Mouse (Mus musculus): ENCODE measurements at regions not wholly inside any gene's neighbourhood (a gene's known extent, or its start where the extent isn't known, plus 50 kb on each side); places are given as distances from the start of the nearest gene placed in this dataset.

DNA sequence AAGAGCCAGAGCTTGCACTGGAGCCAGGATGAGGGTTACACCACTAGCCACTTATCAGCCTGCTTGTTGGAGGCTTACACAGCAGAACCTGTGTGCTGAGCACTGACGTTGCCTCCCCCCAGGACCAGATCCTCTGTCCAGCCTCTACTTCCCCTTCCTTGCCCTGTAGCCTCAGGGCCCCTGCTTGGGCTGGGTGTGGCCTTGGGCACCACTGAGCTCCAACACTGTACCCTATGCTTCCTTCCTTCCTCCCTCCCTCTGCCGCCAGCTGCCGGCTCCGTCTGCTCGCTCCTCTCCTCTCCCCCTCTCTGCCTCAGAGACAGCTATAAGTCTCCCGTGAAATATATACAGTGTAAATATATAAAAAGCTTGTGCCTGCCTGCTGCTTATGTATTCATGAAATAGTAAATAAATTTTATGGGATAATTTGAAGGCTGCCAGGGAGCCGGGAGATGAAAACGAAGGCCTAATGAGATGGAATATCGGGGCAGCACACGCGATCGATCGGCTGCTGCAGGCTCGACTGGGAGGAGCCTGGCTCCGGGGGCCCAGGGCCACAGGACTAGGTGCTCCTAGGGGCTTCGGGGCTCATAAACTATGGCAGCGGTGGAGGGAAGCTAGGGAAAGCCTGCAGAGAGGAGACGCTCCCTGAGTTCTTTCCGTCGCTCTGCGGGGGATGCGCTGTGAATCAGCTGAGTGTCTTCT lies 135.6 kb downstream of the Rbm19 start:
- Histone ChIP-seq H3K4me3 (0 out of 2 replicates have a peak overlapping the region, but pooled peaks have one; percentile 7), H3K4me1 (replicated peaks) (peaks cover 20% of the 10 kb centered on the region), H3K4me2 (peak overlapping the region; percentile 39), H3K27me3 (peaks cover 36% of the 10 kb centered on the region), H3K9ac (peak overlapping the region; percentile 41; the same call in 1 of the 2 replicates), H3K9me3 (no peaks in the 10 kb centered on the region), H3K27ac (replicated peaks) (peak overlapping the region; percentile 88), H3K36me3 (no peaks in the 10 kb centered on the region)
- ATAC-seq (ENCODE audit: low read depth) = peak; percentile 88
- 7% methylated on average over 22 of the region's 22 CpGs for WGBS

DNA sequence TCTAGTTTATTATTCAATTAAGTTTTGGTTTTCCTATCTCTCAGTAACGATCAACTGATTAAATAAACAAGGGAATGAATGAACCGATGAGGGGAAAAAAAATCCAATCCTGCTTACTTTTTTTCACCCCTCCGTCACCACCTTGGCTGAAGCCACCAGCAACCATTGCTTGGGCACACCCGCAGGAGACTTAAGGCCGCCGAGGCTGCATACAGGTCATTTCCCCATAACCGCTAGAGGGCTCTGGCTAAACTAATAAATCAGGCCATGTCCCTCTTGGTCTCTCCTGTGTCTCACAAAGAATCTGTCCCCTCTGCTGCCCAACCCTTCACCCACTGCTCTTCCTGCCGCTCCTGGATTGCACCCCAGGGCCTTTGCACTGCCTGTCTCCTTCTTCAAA lies 136.3 kb downstream of the Rbm19 start:
- no peak for ATAC-seq (ENCODE audit: low read depth)
- H3K4me2 ChIP-seq = no peak overlapping the region
- H3K9me3 ChIP-seq = no peaks in the 10 kb centered on the region
- H3K36me3 ChIP-seq = no peaks in the 10 kb centered on the region
- H3K27me3 ChIP-seq = peaks cover 36% of the 10 kb centered on the region
- WGBS = 9% methylated on average over 8 of the region's 8 CpGs
- H3K9ac ChIP-seq = no peak overlapping the region
- H3K4me1 ChIP-seq (replicated peaks) = peaks cover 20% of the 10 kb centered on the region
- peak overlapping the region; percentile 88 for H3K27ac ChIP-seq (replicated peaks)
- no peak overlapping the region for H3K4me3 ChIP-seq

DNA sequence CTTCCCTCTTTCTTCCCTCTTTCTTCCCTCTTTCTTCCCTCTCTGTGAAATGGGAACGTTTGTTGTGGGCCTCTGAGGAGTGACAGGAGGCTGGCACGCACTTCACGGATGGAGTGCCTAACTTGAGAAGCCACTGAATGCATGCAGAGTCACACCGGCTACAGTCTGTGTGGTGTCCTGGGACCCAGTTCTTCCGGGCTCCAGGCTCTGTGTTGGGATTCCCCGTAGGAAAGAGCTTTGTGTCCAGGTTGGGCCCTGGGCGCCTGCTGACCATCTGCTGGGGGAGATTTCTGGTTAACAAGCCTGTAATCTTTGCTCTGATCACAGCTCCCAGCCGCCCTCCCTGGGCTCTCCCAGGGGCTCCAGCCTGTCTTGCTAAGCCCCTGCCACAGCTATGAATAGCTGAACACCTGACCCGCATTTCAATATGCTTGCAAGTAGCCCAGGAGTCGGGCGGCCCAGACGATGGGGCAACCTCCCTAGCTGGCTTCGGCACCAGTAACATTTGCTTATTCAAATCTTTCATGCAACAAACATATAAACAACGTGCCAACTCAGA lies 146.5 kb downstream of the Rbm19 start:
- H3K4me2 ChIP-seq = no peak overlapping the region
- no peaks in the 10 kb centered on the region for H3K9me3 ChIP-seq
- H3K9ac ChIP-seq = no peak overlapping the region
- WGBS = 34% methylated on average over 14 of the region's 14 CpGs
- peaks cover 21% of the 10 kb centered on the region for H3K4me1 ChIP-seq (replicated peaks)
- H3K27me3 ChIP-seq = peaks cover 24% of the 10 kb centered on the region
- peak overlapping the region; percentile 43; the same call in 1 of the 2 replicates for H3K27ac ChIP-seq (replicated peaks)
- H3K4me3 ChIP-seq = no peak overlapping the region
- no peaks in the 10 kb centered on the region for H3K36me3 ChIP-seq
- ATAC-seq (ENCODE audit: low read depth) = peak; percentile 24; the same call in 1 of the 2 replicates

DNA sequence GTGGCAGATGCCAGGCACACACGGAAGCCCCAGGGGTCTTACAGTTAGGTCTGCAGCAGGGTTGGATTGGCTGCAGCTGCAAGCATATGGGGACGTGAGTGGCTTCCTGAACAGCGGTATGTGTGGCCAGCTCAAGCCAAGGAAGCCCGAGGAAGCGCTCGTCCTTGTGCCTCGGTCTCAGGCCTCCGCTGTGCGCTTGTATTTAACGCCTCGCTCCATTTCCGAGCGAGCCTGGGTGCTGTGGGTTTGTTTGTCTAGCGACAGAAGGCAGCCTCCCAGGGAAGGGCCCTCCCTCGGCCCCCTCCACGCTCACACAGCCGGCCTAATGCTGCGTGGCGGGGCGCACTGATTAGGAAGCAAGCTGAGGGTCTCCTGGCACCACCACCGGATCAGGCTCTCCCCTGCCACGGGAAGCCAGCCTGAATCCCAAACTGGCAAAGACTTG lies 153.2 kb downstream of the Rbm19 start:
- Histone ChIP-seq H3K4me3 (no peak overlapping the region), H3K36me3 (no peaks in the 10 kb centered on the region), H3K9me3 (0 out of 2 replicates have a peak, but pooled peaks cover 3% of the 10 kb centered on the region), H3K9ac (peak overlapping the region; percentile 49), H3K27me3 (peaks cover 7% of the 10 kb centered on the region; the same call in 1 of the 2 replicates), H3K27ac (replicated peaks) (peak overlapping the region; percentile 91), H3K4me1 (replicated peaks) (peaks cover 36% of the 10 kb centered on the region), H3K4me2 (peak overlapping the region; percentile 35)
- ATAC-seq (ENCODE audit: low read depth) = peak; percentile 68
- WGBS = 5% methylated on average over 22 of the region's 22 CpGs

DNA sequence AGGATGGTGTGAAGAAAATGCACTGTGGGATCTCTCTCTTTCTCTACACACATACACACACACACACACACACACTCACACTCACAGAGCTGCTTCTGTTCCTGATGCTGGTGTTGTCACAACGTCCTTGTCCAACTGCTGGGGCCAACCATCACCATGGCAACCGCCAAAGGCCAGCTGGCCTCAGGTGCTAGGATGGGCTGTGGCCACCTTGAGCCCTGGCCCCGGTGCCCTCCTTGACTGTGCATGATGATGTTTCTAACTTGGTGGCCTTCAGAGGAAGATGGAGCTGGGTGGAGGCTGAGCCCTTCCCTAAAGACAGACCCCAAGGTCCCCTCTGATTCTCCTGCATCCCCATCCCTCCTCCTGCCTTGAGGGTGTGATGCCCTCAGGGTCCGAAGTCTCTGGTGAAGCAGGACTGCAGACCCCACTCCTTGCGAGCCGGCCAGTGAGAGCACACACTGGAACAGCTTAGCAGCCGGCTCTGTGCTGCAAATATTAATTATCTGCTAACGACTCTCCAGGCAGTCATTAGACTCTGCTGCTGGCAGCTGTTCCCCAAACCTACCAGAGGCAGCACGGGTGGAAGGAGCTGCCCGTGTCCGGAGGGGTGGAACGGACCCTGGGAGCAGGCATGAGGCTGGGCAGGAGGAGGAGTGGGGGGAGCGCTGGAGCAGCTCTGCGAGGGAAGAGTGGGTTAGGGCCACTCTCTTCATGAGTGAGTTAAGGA lies 154.8 kb downstream of the Rbm19 start:
- Histone ChIP-seq H3K9ac (peak overlapping the region; percentile 43; the same call in 1 of the 2 replicates), H3K36me3 (no peaks in the 10 kb centered on the region), H3K27me3 (0 out of 2 replicates have a peak, but pooled peaks cover 4% of the 10 kb centered on the region), H3K9me3 (0 out of 2 replicates have a peak, but pooled peaks cover 3% of the 10 kb centered on the region), H3K4me1 (replicated peaks) (peaks cover 40% of the 10 kb centered on the region), H3K4me3 (no peak overlapping the region), H3K27ac (replicated peaks) (peak overlapping the region; percentile 91), H3K4me2 (peak overlapping the region; percentile 16; the same call in 1 of the 2 replicates)
- 31% methylated on average over 14 of the region's 14 CpGs for WGBS
- ATAC-seq (ENCODE audit: low read depth) = peak; percentile 82

DNA sequence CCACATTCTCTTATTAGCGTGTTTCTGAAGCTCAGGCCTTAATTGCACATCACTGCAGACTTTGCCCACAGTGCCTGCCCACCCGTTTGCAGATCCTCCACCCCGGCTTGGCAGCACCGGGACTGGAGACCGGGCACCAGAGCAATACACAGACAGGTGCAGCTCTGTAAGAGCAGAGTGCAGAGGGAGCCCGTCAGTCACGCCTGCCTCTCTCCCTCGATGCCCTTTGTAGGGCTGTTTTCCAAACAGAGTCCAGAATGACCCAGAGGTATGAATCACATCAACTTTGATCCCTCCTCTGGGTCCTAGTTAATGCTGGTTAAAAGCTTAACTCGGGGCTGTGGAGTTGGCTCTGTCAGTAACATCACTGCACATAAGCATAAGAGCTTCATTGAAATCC lies 155.3 kb upstream of the Lhx5 start:
- no peaks in the 10 kb centered on the region for H3K36me3 ChIP-seq
- peak overlapping the region; percentile 75 for H3K27ac ChIP-seq (replicated peaks)
- peaks cover 36% of the 10 kb centered on the region for H3K4me1 ChIP-seq (replicated peaks)
- no peak overlapping the region for H3K9ac ChIP-seq
- no peak overlapping the region for H3K4me3 ChIP-seq
- H3K9me3 ChIP-seq = 0 out of 2 replicates have a peak, but pooled peaks cover 3% of the 10 kb centered on the region
- WGBS = 46% methylated on average over 9 of the region's 9 CpGs
- H3K27me3 ChIP-seq = peaks cover 27% of the 10 kb centered on the region
- no peak overlapping the region for H3K4me2 ChIP-seq
- ATAC-seq (ENCODE audit: low read depth) = no peak

DNA sequence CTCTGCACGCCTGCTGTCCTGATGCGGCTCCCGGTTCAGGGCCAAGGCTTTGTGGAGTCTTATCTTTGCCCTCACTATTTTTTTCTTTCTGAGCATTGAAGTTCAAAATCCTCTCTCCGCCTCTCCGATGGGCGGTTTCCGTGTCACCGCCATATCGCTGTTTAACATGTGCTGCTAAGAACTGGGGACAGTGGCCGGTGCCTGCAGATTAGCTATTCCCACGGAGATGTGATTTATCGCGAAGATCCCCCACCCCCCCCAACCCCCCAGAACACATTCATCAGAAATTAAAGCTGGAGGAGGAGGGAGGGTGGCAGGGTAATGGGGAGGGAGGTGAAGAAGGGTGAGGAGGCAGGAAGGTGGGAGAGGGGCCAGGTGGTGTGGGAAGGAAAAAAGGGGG lies 151.2 kb upstream of the Lhx5 start:
- no peak overlapping the region for H3K4me3 ChIP-seq
- H3K27ac ChIP-seq (replicated peaks) = peak overlapping the region; percentile 86
- H3K4me2 ChIP-seq = peak overlapping the region; percentile 22
- peak overlapping the region; percentile 55; the same call in 1 of the 2 replicates for H3K9ac ChIP-seq
- H3K9me3 ChIP-seq = no peaks in the 10 kb centered on the region
- H3K36me3 ChIP-seq = no peaks in the 10 kb centered on the region
- H3K4me1 ChIP-seq (replicated peaks) = peaks cover 48% of the 10 kb centered on the region
- H3K27me3 ChIP-seq = peaks cover 52% of the 10 kb centered on the region
- ATAC-seq (ENCODE audit: low read depth) = no peak
- WGBS = under 1% methylated on average over 13 of the region's 13 CpGs

DNA sequence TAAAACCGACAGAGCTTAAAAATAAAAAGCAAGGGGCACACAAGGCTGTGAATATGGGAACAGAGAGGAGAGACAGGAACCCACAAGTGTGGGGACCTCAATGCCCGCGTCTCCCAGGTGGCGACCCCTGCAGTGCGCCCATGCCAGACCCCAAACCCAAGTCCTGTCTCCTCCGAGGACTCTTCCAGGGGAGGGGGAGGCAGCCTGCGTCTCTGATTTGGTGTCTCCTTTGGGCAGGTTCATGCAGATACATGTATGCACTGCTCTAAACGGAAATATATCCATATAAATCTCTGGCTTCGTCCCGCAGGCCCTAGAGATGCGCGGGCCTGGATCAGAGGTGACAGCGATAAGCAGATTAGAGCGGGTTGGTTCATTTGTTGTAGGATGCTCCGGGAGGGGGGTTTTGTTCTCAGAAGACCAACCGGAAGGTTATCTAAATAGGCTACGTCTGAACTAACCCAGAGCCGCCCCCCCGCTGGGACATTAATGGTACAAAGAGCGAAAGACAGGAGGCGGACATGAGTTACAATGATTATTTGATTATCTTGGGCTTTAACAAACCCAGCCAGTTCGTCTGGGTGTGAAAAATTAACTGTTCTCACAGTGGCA lies 150.4 kb upstream of the Lhx5 start:
- peak overlapping the region; percentile 55; the same call in 1 of the 2 replicates for H3K9ac ChIP-seq
- 2% methylated on average over 22 of the region's 22 CpGs for WGBS
- peaks cover 52% of the 10 kb centered on the region for H3K27me3 ChIP-seq

DNA sequence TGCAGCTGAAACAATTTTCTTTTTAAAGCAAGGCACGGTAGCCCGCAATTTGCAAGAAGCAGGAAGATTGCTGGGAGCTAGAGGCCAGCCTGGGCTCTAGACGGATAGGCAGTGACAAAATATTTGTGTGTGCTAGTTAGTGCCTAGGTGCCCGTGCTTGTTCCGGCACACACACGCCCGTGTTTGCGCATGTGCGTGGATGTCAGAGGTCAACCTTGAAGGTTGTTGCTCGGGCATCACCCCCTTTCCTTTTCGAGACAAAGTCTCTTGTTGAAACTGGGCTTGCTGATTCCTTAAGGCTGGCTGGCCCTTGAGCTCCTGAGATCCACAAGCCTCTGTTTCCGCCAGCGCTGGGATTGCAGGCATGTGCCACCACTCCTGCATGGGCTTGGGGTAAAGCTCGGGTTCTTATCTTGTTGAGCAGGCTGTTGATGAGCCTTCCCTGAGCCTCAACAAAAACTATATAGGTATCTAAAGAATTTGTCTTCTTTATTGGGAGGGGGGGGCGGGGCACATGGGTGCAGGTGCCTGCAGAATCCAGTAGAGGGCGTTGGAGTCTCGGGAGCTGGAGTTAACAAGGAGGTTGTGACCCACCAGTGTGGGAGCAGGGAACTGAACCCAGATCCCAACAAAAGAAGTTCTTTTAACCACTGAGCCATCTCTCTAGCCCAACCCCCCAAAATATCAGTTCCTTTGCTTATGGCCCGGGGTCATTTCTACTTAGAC lies 149.5 kb upstream of the Lhx5 start:
- no peak for ATAC-seq (ENCODE audit: low read depth)
- WGBS = 39% methylated on average over 18 of the region's 18 CpGs
- peaks cover 48% of the 10 kb centered on the region for H3K4me1 ChIP-seq (replicated peaks)
- 0 out of 2 replicates have a peak overlapping the region, but pooled peaks have one; percentile 55 for H3K9ac ChIP-seq
- H3K4me3 ChIP-seq = no peak overlapping the region
- no peaks in the 10 kb centered on the region for H3K36me3 ChIP-seq
- H3K27ac ChIP-seq (replicated peaks) = peak overlapping the region; percentile 86
- H3K27me3 ChIP-seq = peaks cover 54% of the 10 kb centered on the region
- H3K9me3 ChIP-seq = no peaks in the 10 kb centered on the region
- H3K4me2 ChIP-seq = no peak overlapping the region

More for the DNA sequence above, 150.4 kb upstream of the Lhx5 start:
- peaks cover 48% of the 10 kb centered on the region for H3K4me1 ChIP-seq (replicated peaks)
- H3K4me3 ChIP-seq = no peak overlapping the region
- H3K36me3 ChIP-seq = no peaks in the 10 kb centered on the region
- no peaks in the 10 kb centered on the region for H3K9me3 ChIP-seq
- ATAC-seq (ENCODE audit: low read depth) = no peak; the same call in 1 of the 2 replicates
- H3K4me2 ChIP-seq = peak overlapping the region; percentile 22
- H3K27ac ChIP-seq (replicated peaks) = peak overlapping the region; percentile 86

DNA sequence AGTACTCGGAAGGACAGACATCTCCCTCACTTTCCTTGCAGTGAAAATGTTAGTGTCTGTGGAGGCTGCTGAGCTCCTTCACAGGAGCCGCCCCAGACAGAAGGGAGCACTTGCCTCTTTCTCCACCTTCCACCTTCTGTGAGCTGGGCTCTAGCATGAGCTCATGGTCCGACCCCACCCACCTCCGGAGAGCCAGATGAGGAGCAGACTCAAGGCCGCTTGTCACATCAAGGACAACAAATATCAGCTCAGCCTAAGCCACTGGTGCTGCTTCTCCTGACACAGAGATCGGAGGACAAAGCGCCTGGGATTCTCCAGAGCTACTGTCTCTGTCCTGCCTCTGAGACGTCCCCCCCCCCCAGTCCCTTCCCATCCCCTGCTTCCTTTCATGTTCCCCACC lies 146.9 kb upstream of the Lhx5 start:
- WGBS = 32% methylated on average over 7 of the region's 8 CpGs
- Histone ChIP-seq H3K36me3 (no peaks in the 10 kb centered on the region), H3K4me3 (no peak overlapping the region), H3K9me3 (no peaks in the 10 kb centered on the region), H3K9ac (no peak overlapping the region), H3K27ac (replicated peaks) (peak overlapping the region; percentile 79), H3K27me3 (peaks cover 57% of the 10 kb centered on the region), H3K4me2 (no peak overlapping the region), H3K4me1 (replicated peaks) (peaks cover 60% of the 10 kb centered on the region)
- ATAC-seq (ENCODE audit: low read depth) = no peak

DNA sequence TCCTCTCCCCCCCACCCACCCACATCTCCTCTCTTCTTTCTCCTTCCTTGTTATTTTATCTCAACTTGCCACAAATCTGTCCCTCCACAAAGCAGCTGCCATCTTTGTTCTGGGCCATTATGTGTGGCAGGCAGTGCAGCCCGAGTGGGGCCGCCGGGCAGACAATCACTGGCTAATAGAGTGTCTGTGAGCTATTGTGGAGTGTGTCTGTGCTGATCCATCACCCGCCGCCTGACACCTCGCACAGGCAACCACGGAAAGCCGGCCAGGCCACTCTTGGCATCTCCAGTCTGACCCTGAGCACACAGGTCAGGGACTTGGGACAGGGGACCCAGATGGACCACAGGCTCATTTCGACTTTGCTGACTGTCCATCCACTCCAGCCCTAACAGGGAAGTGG lies 146.5 kb upstream of the Lhx5 start:
- Histone ChIP-seq H3K9ac (peak overlapping the region; percentile 12; the same call in 1 of the 2 replicates), H3K27ac (replicated peaks) (peak overlapping the region; percentile 79), H3K4me3 (no peak overlapping the region), H3K36me3 (no peaks in the 10 kb centered on the region), H3K27me3 (peaks cover 53% of the 10 kb centered on the region), H3K4me2 (no peak overlapping the region), H3K9me3 (0 out of 2 replicates have a peak, but pooled peaks cover under 1% of the 10 kb centered on the region), H3K4me1 (replicated peaks) (peaks cover 56% of the 10 kb centered on the region)
- 10% methylated on average over 9 of the region's 9 CpGs for WGBS
- ATAC-seq (ENCODE audit: low read depth) = peak; percentile 36; the same call in 1 of the 2 replicates
